Mouse (Mus musculus) cerebellum, adult 2 months (tissue): ENCODE results near the gene Rps19bp1.
A peak's percentile ranks its signal among the peaks of the same experiment; 100 is the strongest.

Experiments
- CTCF ChIP-seq: fragments of 200-500 bp; IDR thresholded peaks from 2 replicates; pipeline ENCODE4 v1.5.1; 2011; ENCODE audit warnings: low read depth, mild to moderate bottlenecking, control low read depth, low read length, moderate library complexity, borderline replicate concordance; ENCODE audit not compliant: insufficient read depth
- POLR2A ChIP-seq: fragments of 200-500 bp; IDR thresholded peaks from 2 replicates; pipeline ENCODE4 v1.6.1; 2011; ENCODE audit warnings: low read length, control low read depth, borderline replicate concordance; ENCODE audit not compliant: insufficient read depth

GRCm38 (mm10) chr15:80266281-80266680 lies 2.2 kb upstream of the Rps19bp1 start:
- peak; percentile 95 for TF ChIP-seq CTCF
- no peak for TF ChIP-seq POLR2A
